Mouse (Mus musculus) ES-Bruce4 (cell line): ENCODE measurements around the gene Gpat3.

Source experiments
- CTCF ChIP-seq: IDR thresholded peaks from one replicate; pipeline ENCODE4 v1.8.1; 2011; ENCODE audit warnings: low read depth, low read length
- POLR2A ChIP-seq: IDR thresholded peaks from one replicate; pipeline ENCODE4 v1.8.1; 2011; ENCODE audit warnings: low read length; ENCODE audit not compliant: insufficient read depth

DNA sequence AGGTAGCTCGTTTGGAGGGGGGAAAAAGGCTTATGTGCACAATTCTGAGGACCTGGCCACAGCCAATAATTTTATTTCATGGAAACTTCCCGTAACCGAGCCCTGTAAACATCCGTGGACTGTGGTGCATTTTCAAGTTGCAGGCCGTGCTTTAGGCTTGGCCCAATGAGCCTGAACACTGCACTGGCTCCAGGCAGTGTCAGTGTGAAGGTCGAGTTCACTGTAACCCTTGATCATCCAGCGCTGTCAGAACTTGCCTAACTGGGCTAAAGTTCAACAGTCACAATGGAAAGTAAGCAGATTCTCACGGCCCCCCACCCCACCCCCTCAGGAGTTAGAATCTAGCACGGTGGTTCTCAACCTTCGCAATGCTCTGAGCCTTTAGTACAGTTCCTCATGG, 50.7 kb downstream of the Gpat3 start:
- TF ChIP-seq POLR2A = no peak
- TF ChIP-seq CTCF = no peak
